Mouse (Mus musculus) embryo, embryonic 9.5 days (tissue): ENCODE data around the gene Lamtor1.

Experiments used
- DNase-seq: peaks from one replicate; pipeline ENCODE4 v3.0.0-alpha.2; 2017; ENCODE audit errors: extremely low spot score

Gene Lamtor1

DNA sequence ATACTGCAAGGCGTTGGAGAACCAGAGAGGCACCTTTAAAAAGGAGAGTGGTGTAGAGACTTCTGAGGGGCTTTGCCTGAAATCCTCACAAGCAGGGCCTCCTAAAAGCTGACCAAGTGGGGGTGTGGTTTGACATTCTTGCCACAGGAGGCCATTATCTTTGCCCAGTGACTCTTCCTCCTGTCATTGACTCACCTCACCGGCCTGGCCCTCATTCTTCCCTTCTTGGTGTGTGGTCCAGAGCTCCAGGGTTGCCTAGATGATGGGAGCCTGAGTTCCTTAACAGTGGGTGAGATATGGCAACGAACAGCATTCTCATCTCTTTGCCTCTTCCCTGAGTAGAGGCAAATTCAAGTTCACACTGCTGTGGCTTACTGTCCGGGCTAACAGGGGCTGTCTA, 50.2 kb downstream of the Lamtor1 start:
- DNase-seq, result no peak

DNA sequence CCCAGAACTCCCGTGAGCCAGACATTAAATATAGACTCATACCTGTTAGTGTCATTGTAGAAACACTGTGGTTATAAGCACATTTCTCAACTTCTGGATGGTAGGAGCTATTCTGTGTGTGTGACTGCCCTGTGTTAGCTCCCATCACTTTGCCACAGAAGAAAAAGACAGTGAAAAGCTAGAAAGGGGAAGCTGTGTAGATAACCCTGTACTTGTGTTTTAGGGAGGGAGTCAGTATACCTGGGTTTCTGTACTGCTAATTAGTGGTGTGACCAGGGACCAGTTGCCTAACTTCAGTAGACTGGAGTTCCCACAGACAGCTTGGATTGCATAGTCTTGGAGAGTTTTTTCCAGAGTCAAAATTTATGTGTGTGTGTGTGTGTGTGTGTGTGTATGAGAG, 50.8 kb downstream of the Lamtor1 start:
- DNase-seq, result no peak

DNA sequence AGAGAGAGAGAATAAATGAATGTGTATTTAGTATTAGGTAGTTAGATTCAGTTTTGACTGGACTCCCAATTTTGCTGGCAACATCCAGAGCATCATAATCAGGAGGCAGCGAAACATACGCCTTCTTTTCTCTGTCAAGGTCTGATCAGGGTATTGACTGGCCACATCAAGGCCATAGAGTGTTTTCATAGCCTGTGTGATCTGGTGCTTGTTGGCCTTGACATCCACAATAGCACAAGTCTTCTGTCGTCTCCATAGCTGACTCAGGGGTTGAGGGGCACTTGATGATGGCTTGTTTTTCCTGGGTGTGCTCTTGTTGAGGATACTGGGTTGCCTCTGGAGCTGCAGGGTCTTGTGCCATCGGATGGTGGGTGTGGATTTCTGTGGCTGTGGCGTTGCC, 51.2 kb downstream of the Lamtor1 start:
- no peak for DNase-seq

DNA sequence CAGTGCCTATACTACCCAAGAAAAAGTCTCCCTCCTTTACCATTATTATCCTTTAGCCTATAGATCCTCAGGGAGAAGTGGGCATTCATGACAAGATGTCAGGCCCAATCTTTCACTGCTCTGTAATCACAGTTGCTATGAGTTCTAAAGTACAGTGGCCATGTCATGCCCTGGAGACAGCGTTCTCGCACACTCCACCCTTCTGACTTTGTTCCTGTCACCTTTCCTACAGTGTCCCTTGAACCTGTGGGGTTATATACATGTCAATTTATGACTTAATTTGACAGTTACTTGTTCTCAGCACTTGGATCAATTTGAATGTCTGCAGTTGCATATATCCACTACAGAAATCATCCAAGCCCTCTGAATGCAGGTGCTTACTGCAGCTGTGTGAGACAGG, 57.1 kb downstream of the Lamtor1 start:
- no peak for DNase-seq

DNA sequence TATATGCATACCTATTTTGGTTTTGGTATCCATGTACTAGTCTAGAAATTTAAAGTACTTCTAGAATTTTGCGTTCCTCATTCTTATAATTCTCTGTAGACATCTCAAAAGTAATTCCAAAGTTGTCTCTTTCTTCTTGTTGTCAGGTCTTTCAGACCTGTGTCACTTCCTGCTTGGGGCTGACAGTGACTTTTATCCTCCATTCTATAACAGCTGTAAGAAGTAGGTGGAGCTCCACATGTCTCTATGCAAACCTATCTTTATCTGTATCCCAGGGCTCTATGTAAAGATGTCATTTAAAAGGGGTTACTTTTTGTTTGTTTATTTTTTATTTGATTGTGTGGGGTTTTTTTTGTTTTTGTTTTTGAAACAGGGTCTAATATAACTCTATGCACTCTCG, 57.9 kb downstream of the Lamtor1 start:
- DNase-seq, result no peak

DNA sequence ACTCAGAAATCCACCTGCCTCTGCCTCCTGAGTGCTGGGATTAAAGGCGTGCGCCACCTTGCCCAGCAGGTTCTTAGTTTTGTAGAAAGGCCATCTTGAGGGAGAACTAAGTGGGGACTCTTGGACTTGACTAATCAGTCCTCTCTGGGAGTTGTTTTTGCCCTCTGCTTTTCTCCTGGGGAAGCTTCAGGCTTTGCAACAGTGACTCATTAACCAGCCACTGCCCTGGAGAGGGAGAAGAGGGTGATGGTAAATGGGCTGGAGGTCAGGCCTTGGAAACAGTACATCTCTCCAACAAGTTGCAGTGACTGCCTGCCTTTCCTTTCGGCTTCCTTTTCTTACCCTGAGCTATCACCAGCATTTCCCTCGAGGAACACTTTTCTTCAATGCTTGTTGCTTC, 58.8 kb downstream of the Lamtor1 start:
- no peak for DNase-seq

DNA sequence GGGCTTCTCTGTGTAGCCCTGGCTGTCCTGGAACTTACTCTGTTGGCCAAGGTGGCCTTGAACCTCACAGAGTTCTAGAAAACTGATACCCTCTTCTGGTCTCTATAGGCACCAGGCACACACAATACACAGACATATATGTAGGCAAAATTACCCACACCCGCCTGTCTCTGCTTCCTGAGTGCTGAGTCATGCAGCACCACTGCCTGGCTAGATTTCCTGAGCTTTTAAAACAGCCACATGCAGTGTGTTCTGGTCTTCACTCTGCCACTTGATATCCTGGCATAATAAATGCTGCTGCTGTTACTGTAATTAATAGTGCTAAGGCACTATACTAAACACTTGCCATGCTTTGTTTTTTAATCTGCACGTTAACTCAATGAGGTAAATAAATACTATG, 59.9 kb downstream of the Lamtor1 start:
- no peak for DNase-seq

DNA sequence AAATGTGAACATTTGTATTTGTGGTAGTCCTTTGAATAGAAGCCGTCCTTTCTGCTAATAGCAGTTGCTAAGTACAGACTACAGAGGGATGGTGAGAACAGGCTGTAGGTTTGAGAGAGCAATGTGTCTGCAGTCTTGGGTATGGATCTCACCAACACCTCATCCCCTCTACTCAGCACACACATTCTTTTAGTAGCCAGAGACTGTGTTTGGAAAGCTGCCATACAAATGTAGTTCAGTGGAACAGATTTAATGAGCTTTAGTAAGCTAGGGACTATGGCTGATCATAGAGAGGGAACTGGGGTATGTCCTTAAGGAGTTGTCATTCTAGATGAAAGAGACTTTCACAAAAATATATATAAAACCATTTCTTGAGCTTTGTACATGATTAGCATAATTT, 61.6 kb downstream of the Lamtor1 start:
- DNase-seq, result no peak

DNA sequence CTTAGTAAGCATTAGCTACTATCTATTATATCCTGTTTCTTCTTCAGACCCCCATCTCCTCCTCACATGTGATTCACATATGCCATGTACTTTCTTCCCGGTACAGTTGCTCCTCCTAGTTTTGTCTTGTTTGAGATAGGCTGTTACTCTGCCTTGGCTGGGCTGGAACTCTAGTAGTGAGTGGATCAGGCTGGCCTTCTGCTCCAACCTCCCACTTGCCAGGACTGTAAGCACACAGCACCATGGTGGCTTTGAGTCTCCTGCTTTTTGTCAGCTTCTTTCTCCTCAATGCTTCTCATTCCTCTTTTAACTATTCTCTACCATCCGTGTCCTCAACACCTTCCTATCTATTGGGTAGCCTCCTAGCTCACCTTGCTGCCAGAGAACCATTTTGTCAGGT, 63.0 kb downstream of the Lamtor1 start:
- DNase-seq, result no peak

DNA sequence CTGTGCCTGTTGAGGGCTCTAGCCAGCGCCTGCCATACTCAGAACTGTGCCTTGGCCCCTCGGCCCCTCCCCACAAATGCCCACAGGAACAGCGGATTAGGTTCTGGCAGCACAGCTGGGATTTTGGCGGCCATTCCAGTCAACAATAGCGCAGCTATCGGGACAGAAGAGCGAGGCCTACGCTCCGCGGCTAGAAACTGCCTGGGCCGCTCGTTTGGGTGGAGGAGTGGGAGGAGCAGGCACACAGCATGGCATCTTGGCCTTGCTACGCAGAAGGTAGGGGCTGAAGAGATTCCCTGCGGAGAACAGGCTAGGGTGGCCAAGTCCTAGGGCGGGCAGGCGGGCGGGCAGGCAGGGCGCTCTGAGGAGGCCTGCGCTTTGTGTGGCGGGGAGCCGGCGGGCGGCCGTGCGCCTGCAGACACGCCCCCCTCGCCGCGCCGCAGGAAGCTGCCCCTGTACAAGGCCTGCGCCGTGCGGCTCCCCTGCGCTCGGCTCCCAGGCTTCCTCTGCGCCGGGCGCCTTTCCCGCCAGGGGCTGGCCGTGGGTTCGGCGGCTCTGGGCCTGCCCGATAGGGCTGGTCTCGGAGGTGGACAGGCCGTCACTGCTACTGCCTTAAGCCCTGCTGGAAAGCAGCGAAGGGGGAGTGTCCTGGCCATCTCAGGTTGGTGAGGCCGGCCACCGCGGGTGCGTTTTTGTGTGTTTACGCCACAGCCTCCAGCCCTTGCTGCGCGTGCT, 64.2 kb downstream of the Lamtor1 start:
- peak; percentile 87 for DNase-seq

DNA sequence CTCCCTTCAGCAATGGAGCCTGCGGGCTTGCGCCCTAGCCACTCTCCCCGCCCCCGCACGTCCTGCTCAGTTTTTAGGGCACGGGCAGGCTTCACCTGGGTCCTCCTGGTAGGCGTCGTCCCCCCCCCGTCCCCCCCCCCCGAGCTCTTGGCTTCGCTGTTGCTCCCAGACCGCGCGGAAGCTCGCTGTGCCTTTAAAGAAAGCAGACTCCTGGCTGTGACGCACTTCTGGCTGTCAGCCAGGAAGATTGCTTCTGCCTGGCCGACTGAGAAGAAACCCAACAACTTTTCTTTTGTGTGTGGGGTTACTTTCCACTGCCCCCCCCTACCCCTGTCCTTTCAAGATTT, 64.7 kb downstream of the Lamtor1 start:
- no peak for DNase-seq

DNA sequence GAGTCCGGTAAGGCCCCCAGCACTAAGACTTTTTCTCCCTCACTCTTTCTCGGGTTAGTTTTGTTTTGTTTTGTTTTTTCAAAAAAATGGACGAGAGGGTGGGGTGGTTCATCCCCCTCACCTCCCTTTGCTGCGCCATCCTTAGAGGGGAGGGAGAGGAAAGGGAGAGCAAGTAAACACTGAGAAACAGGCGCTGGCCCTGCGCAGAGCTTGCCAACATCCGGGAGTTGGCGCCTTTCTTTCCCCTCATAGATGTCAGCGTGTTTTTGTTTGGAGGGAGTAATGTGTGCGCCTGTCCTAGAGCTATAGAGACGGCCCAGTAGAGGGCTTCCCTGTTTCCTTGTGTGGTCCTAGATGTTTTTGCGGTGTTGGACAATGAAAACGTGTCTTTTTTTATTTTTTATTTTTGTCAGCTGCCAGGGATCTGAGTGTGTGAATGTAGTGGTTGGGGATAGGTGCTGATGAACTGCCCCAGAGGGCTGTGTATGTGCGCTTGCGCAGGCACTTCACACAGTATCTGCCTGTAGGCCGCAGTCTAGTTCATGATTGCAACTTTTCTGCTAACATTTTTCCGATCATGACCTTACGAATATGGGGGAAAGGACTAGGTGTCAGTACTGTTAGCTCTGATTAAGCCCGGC, 65.2 kb downstream of the Lamtor1 start:
- DNase-seq, result peak; percentile 74

DNA sequence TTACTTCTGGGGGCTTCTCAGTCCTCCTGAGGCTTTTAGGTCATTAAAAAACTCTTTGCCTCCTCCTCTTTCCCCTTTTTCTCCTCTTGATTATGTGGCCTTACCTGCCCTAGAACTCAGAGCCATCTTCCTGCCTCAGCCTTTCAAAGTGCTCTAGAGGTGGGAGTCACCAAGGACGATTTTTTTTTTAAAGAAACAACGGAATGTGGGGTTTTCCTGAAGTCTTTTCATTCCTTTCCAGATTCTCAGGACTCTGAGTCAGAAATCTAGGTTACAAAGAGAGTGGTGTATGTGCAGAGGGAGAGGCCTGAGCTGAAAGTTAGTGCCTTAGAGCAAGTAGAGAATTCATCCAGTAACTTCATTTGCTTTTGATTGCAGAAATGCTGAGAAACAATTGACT, 66.0 kb downstream of the Lamtor1 start:
- no peak for DNase-seq

DNA sequence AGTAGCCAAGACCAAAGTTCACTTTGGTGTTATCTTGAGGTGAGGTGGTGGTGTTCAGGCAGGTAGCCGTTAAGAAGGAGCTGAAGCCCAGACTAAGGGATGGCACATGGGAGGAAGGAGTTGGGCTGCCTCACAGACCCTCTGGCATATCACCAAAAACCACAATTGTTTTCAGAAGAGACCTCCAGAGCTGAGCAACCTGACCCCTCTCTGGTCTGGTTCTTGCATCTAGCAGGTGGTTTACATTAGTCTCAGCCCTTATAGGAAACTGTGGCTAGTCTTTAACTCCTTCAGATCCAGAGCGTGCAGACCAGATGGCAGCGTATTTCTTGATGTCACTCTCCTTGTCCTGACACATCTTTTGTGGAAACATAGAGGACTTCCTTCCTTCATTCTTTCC, 68.0 kb downstream of the Lamtor1 start:
- peak; percentile 25 for DNase-seq

DNA sequence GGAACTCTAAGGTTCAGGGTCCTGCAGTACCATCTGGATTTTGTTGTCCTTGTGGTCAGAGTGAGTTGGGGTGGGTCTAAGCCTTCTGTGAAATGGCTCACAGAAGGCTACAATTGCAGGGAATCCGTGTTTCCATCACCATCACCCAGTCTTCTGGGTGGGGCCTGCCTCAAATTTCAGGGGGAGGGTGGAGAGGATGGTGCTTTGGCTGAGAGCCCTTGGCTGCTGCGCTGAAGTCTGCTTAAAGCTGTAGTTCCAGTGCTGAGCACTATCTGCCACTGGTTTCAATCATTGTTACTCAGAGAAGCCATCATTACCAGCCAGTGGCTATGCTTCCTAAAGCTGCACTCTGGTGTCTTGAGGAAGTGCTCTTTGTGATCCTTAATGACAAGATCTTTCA, 68.8 kb downstream of the Lamtor1 start:
- DNase-seq, result no peak
